Mouse (Mus musculus): Measurements from ENCODE around the gene Gnao1. TPM values are rescaled to one million over a fixed set of nuclear protein-coding genes. Genes with fewer than 3 reads are reported as not detected.

Gnao1 gene
- polyA plus RNA-seq, 1 experiment: 2.3 TPM

DNA sequence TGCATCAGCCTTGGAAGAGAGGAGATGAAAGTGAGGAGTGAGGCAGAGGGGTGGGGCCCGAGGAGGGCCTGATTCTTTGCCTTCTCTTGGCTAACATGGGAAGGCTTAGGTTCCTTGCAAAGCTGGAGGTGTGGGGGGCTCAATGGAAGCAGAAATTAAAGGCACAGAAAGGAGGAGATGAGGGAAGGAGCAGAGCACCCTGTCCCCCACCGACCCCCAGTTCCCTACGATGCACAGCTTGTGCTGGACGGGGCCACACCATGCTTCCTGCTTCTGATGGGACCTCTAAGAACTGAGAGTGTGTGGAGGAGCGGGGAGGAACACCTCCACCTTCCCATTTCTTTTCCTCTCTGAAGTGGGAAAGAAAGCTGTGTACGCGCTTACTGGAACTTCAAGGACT, 11.6 kb downstream of the Gnao1 start:
- 89% methylated on average over 7 of the region's 7 CpGs for WGBS
- TF ChIP-seq CTCF (IDR thresholded peaks at IDR 0.05; ENCODE audit: borderline replicate concordance, control insufficient read depth, extremely low read depth, insufficient read depth, low read length, poor library complexity) (no peak), POLR2A (IDR thresholded peaks at IDR 0.05; ENCODE audit: control insufficient read depth, extremely low read depth, insufficient read depth, low read length, poor library complexity) (no peak)
- no peaks in the 10 kb centered on the region for H3K36me3 ChIP-seq (ENCODE audit: control insufficient read depth, insufficient read depth, low read length)
- DNase-seq: no peak
- no peaks in the 10 kb centered on the region for H3K27me3 ChIP-seq (ENCODE audit: control insufficient read depth, insufficient read depth, low read length)
- H3K27ac ChIP-seq (ENCODE audit: control insufficient read depth, insufficient read depth, low read length): no peak overlapping the region
- H3K4me1 ChIP-seq (replicated peaks; ENCODE audit: control insufficient read depth, insufficient read depth, low read length): no peaks in the 10 kb centered on the region
- H3K4me3 ChIP-seq (ENCODE audit: control insufficient read depth, insufficient read depth, low read length): no peak overlapping the region

DNA sequence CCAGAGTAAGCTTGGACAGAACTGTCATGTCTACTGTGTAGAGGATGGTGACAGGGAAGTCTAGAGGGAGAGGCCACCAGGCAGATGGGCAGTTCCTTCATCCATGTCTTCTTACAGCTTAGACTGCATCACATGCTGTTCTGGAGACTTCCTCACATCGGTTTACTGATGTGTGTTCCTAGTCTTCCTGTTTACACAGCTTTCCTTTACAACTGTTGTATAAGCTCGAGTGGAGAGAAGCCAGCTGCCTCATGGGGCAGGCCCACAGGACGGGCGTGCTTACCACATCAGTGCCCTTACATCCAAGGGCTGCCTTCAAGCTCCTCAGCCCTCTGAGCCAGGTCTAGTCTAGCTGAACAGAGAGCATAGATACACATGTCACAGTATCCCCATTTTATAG, 15.6 kb downstream of the Gnao1 start:
- DNase-seq: no peak
- Histone ChIP-seq H3K36me3 (ENCODE audit: control insufficient read depth, insufficient read depth, low read length) (no peaks in the 10 kb centered on the region), H3K27me3 (ENCODE audit: control insufficient read depth, insufficient read depth, low read length) (no peaks in the 10 kb centered on the region), H3K4me3 (ENCODE audit: control insufficient read depth, insufficient read depth, low read length) (no peak overlapping the region), H3K4me1 (replicated peaks; ENCODE audit: control insufficient read depth, insufficient read depth, low read length) (no peaks in the 10 kb centered on the region), H3K27ac (ENCODE audit: control insufficient read depth, insufficient read depth, low read length) (no peak overlapping the region)
- TF ChIP-seq CTCF (IDR thresholded peaks at IDR 0.05; ENCODE audit: borderline replicate concordance, control insufficient read depth, extremely low read depth, insufficient read depth, low read length, poor library complexity): no peak
- no peak for TF ChIP-seq POLR2A (IDR thresholded peaks at IDR 0.05; ENCODE audit: control insufficient read depth, extremely low read depth, insufficient read depth, low read length, poor library complexity)
- whole genome bisulfite sequencing: 23% methylated on average over 4 of the region's 4 CpGs

DNA sequence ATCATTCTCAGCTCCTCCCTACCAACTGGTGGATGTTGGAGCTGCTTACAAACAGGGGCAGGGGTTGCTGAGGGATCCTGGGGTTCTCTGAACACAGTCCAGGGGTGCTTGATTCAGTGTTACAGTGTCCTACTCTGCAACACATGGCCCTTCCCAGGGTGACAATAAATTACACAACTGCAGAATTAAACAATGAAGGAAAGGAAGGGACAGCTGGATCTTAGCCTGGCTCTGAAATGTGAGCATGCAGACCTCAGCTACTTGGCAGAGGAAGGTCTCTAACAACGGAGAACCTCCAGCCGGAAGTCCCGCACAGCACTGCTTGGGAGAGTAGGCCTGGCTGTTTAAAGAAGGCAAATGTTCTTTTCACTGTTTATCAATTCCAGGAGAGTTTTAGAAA, 20.9 kb downstream of the Gnao1 start:
- no peak overlapping the region for H3K27ac ChIP-seq (ENCODE audit: control insufficient read depth, insufficient read depth, low read length)
- no peak for TF ChIP-seq POLR2A (IDR thresholded peaks at IDR 0.05; ENCODE audit: control insufficient read depth, extremely low read depth, insufficient read depth, low read length, poor library complexity)
- TF ChIP-seq CTCF (IDR thresholded peaks at IDR 0.05; ENCODE audit: borderline replicate concordance, control insufficient read depth, extremely low read depth, insufficient read depth, low read length, poor library complexity): no peak

DNA sequence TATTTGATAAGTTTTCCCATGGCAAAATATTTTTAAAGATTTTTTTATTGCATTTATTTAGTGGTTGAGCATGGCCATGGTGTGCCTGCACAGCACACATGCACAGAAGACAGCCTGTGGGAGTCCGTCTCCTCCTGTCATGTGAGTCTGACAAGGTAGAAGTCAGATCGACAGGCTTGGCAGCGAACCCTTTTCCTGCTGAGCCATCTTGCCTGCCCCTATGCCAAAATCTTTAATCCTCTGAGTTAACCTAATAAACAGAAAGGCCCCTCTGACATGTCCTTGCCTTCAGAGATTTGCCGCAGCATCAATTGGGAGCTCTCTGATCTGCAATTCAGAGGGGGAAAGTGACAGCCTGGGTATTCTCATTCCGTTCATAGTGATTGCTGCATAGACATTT, 26.0 kb downstream of the Gnao1 start:
- no peaks in the 10 kb centered on the region; the same call in 1 of the 2 replicates for H3K27me3 ChIP-seq (ENCODE audit: control insufficient read depth, insufficient read depth, low read length)
- no peak overlapping the region for H3K27ac ChIP-seq (ENCODE audit: control insufficient read depth, insufficient read depth, low read length)
- DNase-seq: no peak
- TF ChIP-seq CTCF (IDR thresholded peaks at IDR 0.05; ENCODE audit: borderline replicate concordance, control insufficient read depth, extremely low read depth, insufficient read depth, low read length, poor library complexity) (no peak), POLR2A (IDR thresholded peaks at IDR 0.05; ENCODE audit: control insufficient read depth, extremely low read depth, insufficient read depth, low read length, poor library complexity) (no peak)
- no peaks in the 10 kb centered on the region for H3K4me1 ChIP-seq (replicated peaks; ENCODE audit: control insufficient read depth, insufficient read depth, low read length)
- no peak overlapping the region for H3K4me3 ChIP-seq (ENCODE audit: control insufficient read depth, insufficient read depth, low read length)
- WGBS: 78% methylated on average over 5 of the region's 5 CpGs
- no peaks in the 10 kb centered on the region for H3K36me3 ChIP-seq (ENCODE audit: control insufficient read depth, insufficient read depth, low read length)

More for the DNA sequence above, 20.9 kb downstream of the Gnao1 start:
- 99% methylated on average over 3 of the region's 3 CpGs for WGBS
- no peaks in the 10 kb centered on the region for H3K36me3 ChIP-seq (ENCODE audit: control insufficient read depth, insufficient read depth, low read length)
- H3K4me1 ChIP-seq (replicated peaks; ENCODE audit: control insufficient read depth, insufficient read depth, low read length): no peaks in the 10 kb centered on the region
- no peak for DNase-seq
- H3K27me3 ChIP-seq (ENCODE audit: control insufficient read depth, insufficient read depth, low read length): no peaks in the 10 kb centered on the region
- no peak overlapping the region for H3K4me3 ChIP-seq (ENCODE audit: control insufficient read depth, insufficient read depth, low read length)

DNA sequence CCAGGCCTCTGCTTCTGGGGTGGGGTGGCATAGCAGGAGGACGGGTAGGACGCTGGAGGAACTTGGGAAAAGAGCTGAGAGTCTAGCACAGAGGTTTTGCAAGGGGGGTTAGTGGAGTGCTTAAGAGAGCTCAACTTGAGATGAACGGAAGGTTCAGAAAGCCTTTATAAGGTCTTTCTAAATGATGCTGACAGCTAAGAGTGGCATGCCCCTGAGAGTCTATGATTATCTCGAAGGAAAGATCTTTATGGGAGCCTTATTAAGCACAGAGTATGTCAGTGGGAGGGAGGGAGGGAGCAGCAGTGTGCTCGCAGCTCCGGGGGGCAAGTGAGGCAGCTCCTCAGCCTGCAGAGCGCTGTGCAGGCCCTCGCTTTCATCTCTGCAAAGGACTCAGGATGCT, 29.3 kb downstream of the Gnao1 start:
- no peak for DNase-seq
- Histone ChIP-seq H3K27ac (ENCODE audit: control insufficient read depth, insufficient read depth, low read length) (no peak overlapping the region), H3K4me3 (ENCODE audit: control insufficient read depth, insufficient read depth, low read length) (no peak overlapping the region), H3K36me3 (ENCODE audit: control insufficient read depth, insufficient read depth, low read length) (no peaks in the 10 kb centered on the region), H3K27me3 (ENCODE audit: control insufficient read depth, insufficient read depth, low read length) (no peaks in the 10 kb centered on the region; the same call in 1 of the 2 replicates), H3K4me1 (replicated peaks; ENCODE audit: control insufficient read depth, insufficient read depth, low read length) (no peaks in the 10 kb centered on the region)
- WGBS: 79% methylated on average over 8 of the region's 8 CpGs
- TF ChIP-seq CTCF (IDR thresholded peaks at IDR 0.05; ENCODE audit: borderline replicate concordance, control insufficient read depth, extremely low read depth, insufficient read depth, low read length, poor library complexity) (no peak), POLR2A (IDR thresholded peaks at IDR 0.05; ENCODE audit: control insufficient read depth, extremely low read depth, insufficient read depth, low read length, poor library complexity) (no peak)

DNA sequence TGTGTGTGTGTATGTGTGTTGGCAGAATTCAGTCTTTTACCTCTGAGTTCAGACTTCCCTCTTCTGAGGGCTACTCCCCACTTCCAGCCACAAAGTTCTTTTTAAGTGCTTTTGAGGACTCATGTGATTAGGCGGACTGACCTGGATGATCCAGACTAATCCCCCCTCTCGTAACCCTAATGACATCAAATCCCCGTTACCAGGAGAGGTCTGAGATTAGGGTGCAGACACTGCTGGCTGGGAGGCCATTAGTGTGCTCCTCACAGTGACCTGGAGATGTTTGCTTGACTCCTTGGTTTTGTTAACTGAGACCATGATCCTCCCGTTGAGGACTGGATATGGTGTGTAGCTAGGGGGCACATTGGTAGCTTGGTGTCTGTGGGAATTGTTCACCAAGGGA, 30.7 kb downstream of the Gnao1 start:
- H3K4me1 ChIP-seq (replicated peaks; ENCODE audit: control insufficient read depth, insufficient read depth, low read length): no peaks in the 10 kb centered on the region
- H3K4me3 ChIP-seq (ENCODE audit: control insufficient read depth, insufficient read depth, low read length): no peak overlapping the region
- H3K36me3 ChIP-seq (ENCODE audit: control insufficient read depth, insufficient read depth, low read length): no peaks in the 10 kb centered on the region
- no peak for TF ChIP-seq POLR2A (IDR thresholded peaks at IDR 0.05; ENCODE audit: control insufficient read depth, extremely low read depth, insufficient read depth, low read length, poor library complexity)
- TF ChIP-seq CTCF (IDR thresholded peaks at IDR 0.05; ENCODE audit: borderline replicate concordance, control insufficient read depth, extremely low read depth, insufficient read depth, low read length, poor library complexity): no peak
- 74% methylated on average over 4 of the region's 4 CpGs for WGBS
- no peak for DNase-seq
- no peak overlapping the region for H3K27ac ChIP-seq (ENCODE audit: control insufficient read depth, insufficient read depth, low read length)
- no peaks in the 10 kb centered on the region; the same call in 1 of the 2 replicates for H3K27me3 ChIP-seq (ENCODE audit: control insufficient read depth, insufficient read depth, low read length)

Data from thymus, adult 2 months (tissue).